10 mouse cellular contexts compared by ENCODE assay signal in the genomic region with DNA sequence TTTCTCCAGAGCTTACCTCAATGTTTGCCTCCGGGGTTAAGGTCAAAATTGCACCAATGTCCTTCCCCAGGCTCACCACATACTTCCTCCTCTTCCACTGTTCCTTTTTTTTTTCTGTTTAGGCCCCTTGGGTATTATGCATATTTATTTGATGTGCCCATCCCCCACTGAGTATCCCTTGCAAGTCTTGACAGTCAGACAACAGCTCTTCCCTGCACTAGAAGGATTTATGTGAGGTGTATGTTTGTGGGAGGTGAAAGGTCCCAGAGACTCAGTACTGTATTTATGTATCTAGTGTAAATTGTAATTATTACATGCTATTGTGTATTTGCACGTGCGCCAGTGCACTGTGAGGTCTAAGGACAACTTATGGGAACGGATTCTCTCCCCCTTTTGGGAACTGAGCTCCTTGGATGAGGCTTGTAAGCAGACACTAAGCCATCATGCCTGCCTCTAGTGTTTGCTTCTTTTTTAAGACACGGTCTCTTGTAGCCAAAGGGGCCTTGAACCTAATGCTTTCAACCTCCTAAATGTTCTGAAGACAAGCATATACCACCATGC. TPM values are rescaled to one million over a fixed set of nuclear protein-coding genes. Genes with fewer than 3 reads are reported as not detected.
DNase-seq lines count a peak whose midpoint lies in the region; ATAC-seq and TF ChIP-seq lines count a peak whose summit lies in the region.
"Had no signal": no experiment of that assay in that cellular context is flagged by ENCODE, and none has a peak within 500 bp of the region (broad histone marks: within the 10 kb centered on the region; RNA-seq: fewer than 3 reads in every experiment).

No protein-coding gene starts in this region.

- dilution Hi-C loops in CH12.LX (cut with MboI; ENCODE audit: extremely low pct_ligation_motif_present, extremely low pct_unique_long_range_greater_than_20kb, low sequenced_read_pairs) = no loop called here

- H3K79me2 ChIP-seq in CH12.LX (replicated peaks; ENCODE audit: control insufficient read depth, extremely low read depth, insufficient read depth, poor library complexity, severe bottlenecking) = no peaks in the 10 kb centered on the region

- H3K4me1 ChIP-seq in intestine, embryonic 14.5 days (replicated peaks; ENCODE audit: control insufficient read depth, insufficient read depth, low read length) = no peaks in the 10 kb centered on the region; the same call in 1 of the 2 replicates
- no peaks in the 10 kb centered on the region; the same call in 1 of the 2 replicates for H3K4me1 ChIP-seq in intestine, postnatal 0 days (replicated peaks; ENCODE audit: control insufficient read depth, insufficient read depth, low read length)
- H3K4me1 ChIP-seq in CH12.LX (ENCODE audit: control insufficient read depth in 1 of 2, insufficient read depth in 2 of 2) = peaks cover 16 to 51% of the 10 kb centered on the region in 2 experiments
- no peaks in the 10 kb centered on the region; the same call in 1 of the 2 replicates for H3K4me1 ChIP-seq in cerebellum, adult 2 months (ENCODE audit: control insufficient read depth, insufficient read depth, low read length)

- TF ChIP-seq POLR2A in CH12.LX (IDR thresholded peaks at IDR 0.05; ENCODE audit: low read depth, low read length) = no peak
- TF ChIP-seq POLR2A in brain, embryonic 14.5 days (IDR thresholded peaks at IDR 0.05; ENCODE audit: borderline replicate concordance, extremely low read depth, insufficient read depth, insufficient read length, poor library complexity, severe bottlenecking) = no peak
- TF ChIP-seq POLR2A in cerebellum, adult 2 months (IDR thresholded peaks at IDR 0.05; ENCODE audit: borderline replicate concordance, insufficient read depth, low read length) = no peak

- in situ Hi-C loops in CH12.LX (cut with MboI; ENCODE audit: low pct_ligation_motif_present, low pct_unique_long_range_greater_than_20kb, low sequenced_read_pairs) = no loop called here

- ATAC-seq in intestine, embryonic 14.5 days (replicated peaks; ENCODE audit: low FRiP score, low TSS enrichment, low read depth) = no peak
- ATAC-seq in intestine, postnatal 0 days = no peak
- ATAC-seq in megakaryocyte, adult 5-6 weeks (ENCODE audit: poor library complexity, severe bottlenecking) = peak; percentile 23

- no peak for TF ChIP-seq RAD21 in CH12.LX (IDR thresholded peaks at IDR 0.05; ENCODE audit: low read depth, low read length)

- no peak for TF ChIP-seq CTCF in intestine, postnatal 0 days (IDR thresholded peaks at IDR 0.05; ENCODE audit: low read depth)
- TF ChIP-seq CTCF in CH12.LX (conservative IDR thresholded peaks at IDR 0.05 in 1 of 2, IDR thresholded peaks at IDR 0.05 in 1 of 2; ENCODE audit: low read depth in 2 of 2, low read length in 2 of 2) = no peak
- TF ChIP-seq CTCF in brain, embryonic 14.5 days (IDR thresholded peaks at IDR 0.05; ENCODE audit: borderline replicate concordance, extremely low read depth, insufficient read depth, insufficient read length) = no peak
- no peak for TF ChIP-seq CTCF in cerebellum, adult 2 months (IDR thresholded peaks at IDR 0.05; ENCODE audit: borderline replicate concordance, insufficient read depth, low read depth, low read length)

- no peak overlapping the region for H3K27ac ChIP-seq in intestine, embryonic 14.5 days (ENCODE audit: low read depth)
- no peak overlapping the region for H3K27ac ChIP-seq in intestine, postnatal 0 days (ENCODE audit: low read depth, low read length)
- H3K27ac ChIP-seq in CH12.LX (ENCODE audit: insufficient read depth, low read depth) = no peak overlapping the region
- H3K27ac ChIP-seq in cerebellum, adult 2 months (ENCODE audit: insufficient read depth, low read length) = no peak overlapping the region

- no peak for TF ChIP-seq EP300 in CH12.LX (IDR thresholded peaks at IDR 0.05; ENCODE audit: low read length)

- no peak overlapping the region for H3K4me3 ChIP-seq in intestine, embryonic 14.5 days (ENCODE audit: low read depth, low read length)
- H3K4me3 ChIP-seq in intestine, postnatal 0 days (ENCODE audit: low read depth, low read length) = no peak overlapping the region
- H3K4me3 ChIP-seq in CH12.LX (replicated peaks in 1 of 3; ENCODE audit: low read depth in 2 of 3, low read length in 2 of 3, poor library complexity in 1 of 3) = no peak overlapping the region
- no peak overlapping the region for H3K4me3 ChIP-seq in cerebellum, adult 2 months (replicated peaks; ENCODE audit: insufficient read depth, low read depth, low read length)

- H3K9ac ChIP-seq in intestine, embryonic 14.5 days (ENCODE audit: low read length) = no peak overlapping the region
- no peak overlapping the region for H3K9ac ChIP-seq in intestine, postnatal 0 days (ENCODE audit: low read depth, low read length)
- no peak overlapping the region for H3K9ac ChIP-seq in CH12.LX (ENCODE audit: insufficient read depth, low read depth)

- H3K36me3 ChIP-seq in intestine, embryonic 14.5 days (ENCODE audit: control insufficient read depth, insufficient read depth, low read length) = no peaks in the 10 kb centered on the region
- no peaks in the 10 kb centered on the region for H3K36me3 ChIP-seq in intestine, postnatal 0 days (ENCODE audit: control insufficient read depth, insufficient read depth)
- peaks cover 0 to 2% of the 10 kb centered on the region in 2 experiments for H3K36me3 ChIP-seq in CH12.LX (replicated peaks in 1 of 2; ENCODE audit: control insufficient read depth in 1 of 2, insufficient read depth in 1 of 2, low read length in 1 of 2)
- H3K36me3 ChIP-seq: lung, embryonic 15.5 days had no signal

- no peaks in the 10 kb centered on the region for H3K9me3 ChIP-seq in intestine, embryonic 14.5 days (ENCODE audit: control insufficient read depth, low read length)
- H3K9me3 ChIP-seq in intestine, postnatal 0 days (ENCODE audit: control insufficient read depth) = no peaks in the 10 kb centered on the region
- H3K9me3 ChIP-seq in CH12.LX (replicated peaks; ENCODE audit: low read length) = peaks cover 20% of the 10 kb centered on the region
- H3K9me3 ChIP-seq: lung, embryonic 15.5 days had no signal

- H3K27me3 ChIP-seq in intestine, embryonic 14.5 days (replicated peaks; ENCODE audit: control insufficient read depth, insufficient read depth, low read length) = peaks cover 39% of the 10 kb centered on the region
- peaks cover 22% of the 10 kb centered on the region for H3K27me3 ChIP-seq in intestine, postnatal 0 days (replicated peaks; ENCODE audit: control insufficient read depth, insufficient read depth, low read length)
- H3K27me3 ChIP-seq in CH12.LX (replicated peaks) = no peaks in the 10 kb centered on the region
- H3K27me3 ChIP-seq in cerebellum, adult 2 months (ENCODE audit: control insufficient read depth, insufficient read depth, low read length) = peaks cover 2% of the 10 kb centered on the region; the same call in 1 of the 2 replicates

- 47% methylated on average over 5 of the region's 5 CpGs for WGBS in intestine, embryonic 14.5 days
- 41% methylated on average over 5 of the region's 5 CpGs for WGBS in intestine, postnatal 0 days
- WGBS in cerebellum, adult 2 months = 75% methylated on average over 5 of the region's 5 CpGs

- no peak overlapping the region for H3K4me2 ChIP-seq in intestine, embryonic 14.5 days (ENCODE audit: low read length)
- no peak overlapping the region for H3K4me2 ChIP-seq in intestine, postnatal 0 days (replicated peaks; ENCODE audit: low read depth)
- no peak overlapping the region for H3K4me2 ChIP-seq in CH12.LX (ENCODE audit: insufficient read depth, low read depth, poor library complexity, severe bottlenecking)

- DNase-seq in intestine, embryonic 14.5 days (ENCODE audit: low spot score) = peak; percentile 56
- DNase-seq in CH12.LX (ENCODE audit: extremely low read depth) = peak; percentile 58
- DNase-seq in brain, embryonic 14.5 days (ENCODE audit: low read depth) = peak; percentile 14
- no peak for DNase-seq in cerebellum, adult 2 months
- no peak for DNase-seq in frontal cortex, postnatal 25 days (ENCODE audit: low spot score in 2 of 2)
- DNase-seq: kidney, adult 8-10 months had no signal

TF ChIP-seq in CH12.LX, 34 proteins besides CTCF, POLR2A, EP300 and RAD21 (continues in another document):
- TF ChIP-seq ZKSCAN1 (IDR thresholded peaks at IDR 0.05; ENCODE audit: borderline replicate concordance, low read depth, low read length) (no peak), CHD2 (IDR thresholded peaks at IDR 0.05; ENCODE audit: low read length) (0 out of 2 replicates have a peak, but pooled peaks have one; percentile 38), NELFE (IDR thresholded peaks at IDR 0.05; ENCODE audit: low read depth, low read length) (no peak), TCF12 (IDR thresholded peaks at IDR 0.05; ENCODE audit: low read depth, low read length) (no peak), SIN3A (IDR thresholded peaks at IDR 0.05; ENCODE audit: low read length) (no peak), MYC (IDR thresholded peaks at IDR 0.05; ENCODE audit: low read depth, low read length) (no peak), ZNF384 (IDR thresholded peaks at IDR 0.05; ENCODE audit: low read depth, low read length) (peak; percentile 84), E2F4 (IDR thresholded peaks at IDR 0.05; ENCODE audit: insufficient replicate concordance, low read depth, low read length) (no peak), PAX5 (IDR thresholded peaks at IDR 0.05; ENCODE audit: low read length) (no peak), JUND (conservative IDR thresholded peaks at IDR 0.05; ENCODE audit: low read depth, low read length) (no peak), SMC3 (IDR thresholded peaks at IDR 0.05; ENCODE audit: low read depth, low read length) (no peak), ZMIZ1 (IDR thresholded peaks at IDR 0.05; ENCODE audit: low read depth, low read length) (no peak)

RNA-seq across cellular contexts. Expression of a gene that starts 1.0 kb away (rescaled TPM):
- polyA plus RNA-seq in intestine, embryonic 14.5 days (2014; fragmentation: Nextera tagmentation; extraction: Ambion mirVana) = 5.0 and 6.9 TPM in 2 replicates
- 8.9 and 11.1 TPM in 2 replicates for polyA plus RNA-seq in intestine, postnatal 0 days (2015; fragmentation: Nextera tagmentation; extraction: Ambion mirVana)
- not detected in 2 replicates for total RNA-seq in CH12.LX (2012; rRNA removed)
- total RNA-seq in CH12.LX (2014; rRNA removed) = 0.12 and 0.16 TPM in 2 replicates
- 0.74 and 1.4 TPM in 2 replicates for polyA plus RNA-seq in CH12.LX (2012; ENCODE audit: insufficient read length, low read depth)
- 8.0 and 11.0 TPM in 2 replicates for polyA plus RNA-seq in brain, embryonic 14.5 days (2012; rRNA removed)
- 70.6 and 72.1 TPM in 2 replicates for total RNA-seq in megakaryocyte, adult 5-6 weeks (2015)
- 18.9 and 25.5 TPM in 2 replicates for total RNA-seq in megakaryocyte, adult 5-6 weeks (2017)
- 6.3 and 7.1 TPM in 2 replicates for polyA plus RNA-seq in cerebellum, adult 2 months (2012; rRNA removed)
- total RNA-seq: MEL had no signal

RNA-seq across cellular contexts. Expression of a gene that starts 12.8 kb away (rescaled TPM):
- 30.3 and 31.1 TPM in 2 replicates for polyA plus RNA-seq in intestine, embryonic 14.5 days (2014; fragmentation: Nextera tagmentation; extraction: Ambion mirVana)
- 6.8 and 7.8 TPM in 2 replicates for polyA plus RNA-seq in intestine, postnatal 0 days (2015; fragmentation: Nextera tagmentation; extraction: Ambion mirVana)
- total RNA-seq in CH12.LX (2012; rRNA removed) = 16.4 and 18.3 TPM in 2 replicates
- 76.4 and 77.7 TPM in 2 replicates for total RNA-seq in CH12.LX (2014; rRNA removed)
- 125 and 176 TPM in 2 replicates for polyA plus RNA-seq in CH12.LX (2012; ENCODE audit: insufficient read length, low read depth)
- polyA plus RNA-seq in brain, embryonic 14.5 days (2012; rRNA removed) = 11.5 and 14.3 TPM in 2 replicates
- total RNA-seq in megakaryocyte, adult 5-6 weeks (2015) = 40.0 and 43.6 TPM in 2 replicates
- 40.6 and 43.1 TPM in 2 replicates for total RNA-seq in megakaryocyte, adult 5-6 weeks (2017)
- 3.9 TPM in 2 replicates for polyA plus RNA-seq in cerebellum, adult 2 months (2012; rRNA removed)

Comparison
In these comparisons a context has a peak if more than half of its experiments do, and no peak if none do; other contexts are left out.
1. DNase-seq: peak in intestine, embryonic 14.5 days (single experiment), CH12.LX (single experiment) and brain, embryonic 14.5 days (single experiment); none in cerebellum, adult 2 months (0 of 2) and frontal cortex, postnatal 25 days (0 of 2).